Mouse (Mus musculus) cerebellum, adult 18-20 months (tissue): ENCODE measurements at regions not wholly inside any gene's neighbourhood (a gene's known extent, or its start where the extent isn't known, plus 50 kb on each side); places are given as distances from the start of the nearest gene placed in this dataset.
"Not testable (repeated sequence)": the region's sequence is repeated elsewhere in the genome, so short reads cannot be mapped to it uniquely, and the experiment has no call there.

ENCODE experiments used
- DNase-seq, 2 experiments: peaks; one replicate each; pipeline ENCODE4 v3.0.0; 2021

GRCm38 (mm10) chr9:80961818-80962217 is 496.5 kb upstream of the Impg1 start:
- DNase-seq = no peak

- no peak for DNase-seq
These were observed 477.7 kb upstream of the Impg1 start for GRCm38 (mm10) chr9:80942991-80943390.

- no peak for DNase-seq
These were observed 476.1 kb upstream of the Impg1 start for GRCm38 (mm10) chr9:80941424-80941823.

- no peak for DNase-seq
These were observed 473.0 kb upstream of the Impg1 start for GRCm38 (mm10) chr9:80938238-80938637.

- no peak for DNase-seq
These were observed 465.3 kb upstream of the Impg1 start for GRCm38 (mm10) chr9:80930628-80931027.

- DNase-seq = no peak
These were observed 455.0 kb upstream of the Impg1 start for GRCm38 (mm10) chr9:80920304-80920703.

- no peak for DNase-seq
These were observed 448.6 kb upstream of the Impg1 start for GRCm38 (mm10) chr9:80913867-80914266.

- DNase-seq = no peak
These were observed 446.9 kb upstream of the Impg1 start for GRCm38 (mm10) chr9:80912177-80912576.

- no peak for DNase-seq
These were observed 401.5 kb upstream of the Impg1 start for GRCm38 (mm10) chr9:80866807-80867206.

GRCm38 (mm10) chr9:80858998-80859397 is 393.7 kb upstream of the Impg1 start:
- DNase-seq = no peak

GRCm38 (mm10) chr9:80848190-80848589 is 382.9 kb upstream of the Impg1 start:
- no peak for DNase-seq

- DNase-seq = no peak
These were observed 367.5 kb upstream of the Impg1 start for GRCm38 (mm10) chr9:80832808-80833207.

GRCm38 (mm10) chr9:80825346-80825745 is 360.1 kb upstream of the Impg1 start:
- DNase-seq = no peak

GRCm38 (mm10) chr9:80820066-80820465 is 354.8 kb upstream of the Impg1 start:
- DNase-seq = no peak

GRCm38 (mm10) chr9:80819070-80819469 is 353.8 kb upstream of the Impg1 start:
- no peak for DNase-seq

- DNase-seq = not testable (repeated sequence)
These were observed 348.6 kb upstream of the Impg1 start for GRCm38 (mm10) chr9:80813921-80814320.

- DNase-seq = no peak
These were observed 326.2 kb upstream of the Impg1 start for GRCm38 (mm10) chr9:80791523-80791922.

- no peak for DNase-seq
These were observed 309.3 kb upstream of the Impg1 start for GRCm38 (mm10) chr9:80774541-80774940.

GRCm38 (mm10) chr9:80735806-80736205 is 270.5 kb upstream of the Impg1 start:
- not testable (repeated sequence) for DNase-seq

GRCm38 (mm10) chr9:80732971-80733370 is 267.7 kb upstream of the Impg1 start:
- DNase-seq = no peak

- no peak for DNase-seq
These were observed 258.4 kb upstream of the Impg1 start for GRCm38 (mm10) chr9:80723638-80724037.

GRCm38 (mm10) chr9:80718516-80718915 is 253.2 kb upstream of the Impg1 start:
- DNase-seq = no peak

- DNase-seq = no peak
These were observed 244.5 kb upstream of the Impg1 start for GRCm38 (mm10) chr9:80709781-80710180.

- no peak for DNase-seq
These were observed 240.0 kb upstream of the Impg1 start for GRCm38 (mm10) chr9:80705264-80705663.

- DNase-seq = no peak
These were observed 231.9 kb upstream of the Impg1 start for GRCm38 (mm10) chr9:80697171-80697570.
